Mouse (Mus musculus) limb, embryonic 14.5 days (tissue): ENCODE data around the gene Tanc1. TPM values are rescaled to one million over a fixed set of nuclear protein-coding genes. Genes with fewer than 3 reads are reported as not detected.

Experiments
- ATAC-seq: fragments of 200-750 bp; cut with Nextera tagmentation; 2 replicates; pipeline ENCODE4 v1.8.0; 2017; ENCODE audit warnings: low read depth, moderate number of reproducible peaks, moderate TSS enrichment; ENCODE audit not compliant: low FRiP score
- DNase-seq: peaks from one replicate; pipeline ENCODE4 v3.0.0-alpha.2; 2015; ENCODE audit warnings: low spot score
- H3K27ac ChIP-seq: fragments of 300-500 bp; sonication (generic); replicated peaks from 2 replicates; pipeline ENCODE4 v1.5.1; 2014; ENCODE audit warnings: low read depth, mild to moderate bottlenecking, low read length, moderate library complexity, mixed read lengths
- H3K27me3 ChIP-seq: fragments of 300-500 bp; sonication (generic); 2 replicates; pipeline ENCODE4 v1.6.1; 2014; ENCODE audit warnings: low read length, mixed read lengths; ENCODE audit not compliant: control insufficient read depth, insufficient read depth
- H3K36me3 ChIP-seq: fragments of 300-500 bp; sonication (generic); 2 replicates; pipeline ENCODE4 v1.6.1; 2014; ENCODE audit warnings: mild to moderate bottlenecking, low read length, moderate library complexity, mixed read lengths; ENCODE audit not compliant: control insufficient read depth, insufficient read depth
- H3K4me1 ChIP-seq: fragments of 300-500 bp; sonication (generic); 2 replicates; pipeline ENCODE4 v1.6.1; 2014; ENCODE audit warnings: antibody characterized with exemption, low read length, mixed read lengths; ENCODE audit not compliant: control insufficient read depth, insufficient read depth
- H3K4me2 ChIP-seq: fragments of 300-500 bp; sonication (generic); replicated peaks from 2 replicates; pipeline ENCODE4 v1.6.1; 2014; ENCODE audit warnings: low read depth, mild to moderate bottlenecking, low read length, moderate library complexity; ENCODE audit not compliant: severe bottlenecking
- H3K4me3 ChIP-seq: fragments of 300-500 bp; sonication (generic); replicated peaks from 2 replicates; pipeline ENCODE4 v1.5.1; 2014; ENCODE audit warnings: low read length
- H3K9ac ChIP-seq: fragments of 300-500 bp; sonication (generic); 2 replicates; pipeline ENCODE4 v1.6.1; 2014; ENCODE audit warnings: mild to moderate bottlenecking, low read depth, low read length, moderate library complexity; ENCODE audit not compliant: severe bottlenecking
- H3K9me3 ChIP-seq: fragments of 300-500 bp; sonication (generic); 2 replicates; pipeline ENCODE4 v1.6.1; 2016; ENCODE audit warnings: low read length; ENCODE audit not compliant: control insufficient read depth
- POLR2A ChIP-seq: fragments of 200-500 bp; IDR thresholded peaks from 2 replicates; pipeline ENCODE4 v1.8.0; 2012; ENCODE audit warnings: inconsistent platforms, mild to moderate bottlenecking, moderate library complexity, borderline replicate concordance; ENCODE audit not compliant: insufficient read depth, insufficient read length; ENCODE audit errors: extremely low read depth
- WGBS: fragments of 180-500 bp; shearing (Covaris S2); extraction: QIAGEN DNeasy Blood & Tissue Kit; methylation state at CpG from one replicate; pipeline ENCODE4 v1.1.7; 2014; 5-methylcytosine and 5-hydroxymethylcytosine counted together
- polyA plus RNA-seq, 2 experiments: library from polyadenylated mRNA; depleted of rRNA in 1 of 2; stranded (reverse) in 1 of 2; unstranded in 1 of 2; fragments of >200 nt; fragmentation: Nextera tagmentation in 1 of 2; extraction: Ambion mirVana in 1 of 2; gene quantifications; 2 replicates each; pipeline versions ENCODE4 v1.2.1 to v1.2.3; 2012 to 2014

Tanc1 gene
- polyA plus RNA-seq, 2 experiments = 24.1 to 35.3 TPM

DNA sequence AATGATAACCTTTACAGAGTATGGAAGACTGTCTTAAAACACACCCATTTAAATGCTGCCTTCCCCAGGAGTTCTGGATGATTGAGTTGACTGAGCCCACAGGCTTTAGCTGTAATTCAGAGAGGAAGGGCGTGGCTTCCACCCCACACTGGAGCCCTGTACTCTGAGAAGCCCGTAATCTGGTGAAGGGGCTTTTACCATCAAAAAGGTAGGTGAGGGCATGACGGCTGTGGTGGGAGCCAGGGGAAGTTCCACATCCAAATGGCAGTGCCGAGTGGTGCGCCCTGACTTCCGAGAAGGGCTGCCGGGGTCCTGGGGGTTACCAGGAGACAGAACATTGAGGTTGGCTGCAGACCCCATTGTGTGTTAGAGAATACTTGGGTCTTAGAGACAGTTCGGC, 59.8 kb downstream of the Tanc1 start:
- Histone ChIP-seq H3K36me3 (no peaks in the 10 kb centered on the region), H3K4me1 (peaks cover 39% of the 10 kb centered on the region), H3K4me3 (no peak overlapping the region), H3K27me3 (no peaks in the 10 kb centered on the region), H3K9me3 (no peaks in the 10 kb centered on the region), H3K27ac (no peak overlapping the region), H3K4me2 (no peak overlapping the region), H3K9ac (no peak overlapping the region)
- WGBS = 55% methylated on average over 8 of the region's 8 CpGs
- DNase-seq (no peak), ATAC-seq (no peak)
- no peak for TF ChIP-seq POLR2A

DNA sequence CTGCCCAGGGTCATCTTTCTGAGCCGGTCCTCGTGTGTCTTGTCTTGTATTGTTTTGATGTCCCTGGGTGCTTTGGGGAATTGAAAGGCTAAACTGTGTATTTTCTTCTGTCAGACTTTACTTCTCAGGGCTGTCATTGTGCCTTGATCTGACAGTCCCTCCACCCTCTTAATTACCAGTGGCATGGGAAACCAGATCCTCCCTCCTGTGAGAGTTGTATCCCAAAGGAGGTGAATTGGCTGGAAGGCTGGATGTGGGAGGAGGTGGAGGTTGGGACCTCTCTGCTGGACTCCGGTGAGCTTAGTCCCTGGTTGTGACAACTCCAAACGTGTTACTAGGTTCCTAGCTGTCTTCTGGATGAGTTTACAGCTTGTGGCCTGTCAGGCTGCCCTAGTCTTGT, 60.2 kb downstream of the Tanc1 start:
- Histone ChIP-seq H3K27me3 (no peaks in the 10 kb centered on the region), H3K9ac (no peak overlapping the region), H3K36me3 (no peaks in the 10 kb centered on the region), H3K4me2 (no peak overlapping the region), H3K4me1 (peaks cover 41% of the 10 kb centered on the region), H3K9me3 (no peaks in the 10 kb centered on the region), H3K27ac (no peak overlapping the region), H3K4me3 (no peak overlapping the region)
- no peak for DNase-seq
- no peak for ATAC-seq
- WGBS = 28% methylated on average over 4 of the region's 4 CpGs
- TF ChIP-seq POLR2A = no peak

DNA sequence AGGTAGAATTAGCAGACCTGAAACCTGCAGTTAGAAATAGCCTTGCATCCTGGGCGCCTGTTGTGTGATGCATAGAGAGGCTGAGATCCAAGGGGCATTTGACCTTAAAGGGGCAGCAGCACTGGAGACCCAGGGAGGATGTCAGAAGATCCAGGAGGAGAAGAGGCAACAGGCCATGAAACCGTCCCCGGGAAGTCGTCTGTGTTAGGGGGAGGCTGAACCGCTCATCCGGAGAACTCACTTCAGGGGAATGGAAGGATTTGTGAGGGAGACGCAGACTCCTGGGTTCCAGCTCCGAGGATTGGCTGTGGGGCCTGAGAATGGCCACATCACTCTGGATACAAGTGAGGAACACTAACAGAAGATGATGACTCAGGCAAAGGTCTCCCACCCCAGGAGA, 60.8 kb downstream of the Tanc1 start:
- H3K36me3 ChIP-seq = no peaks in the 10 kb centered on the region
- no peak overlapping the region for H3K4me3 ChIP-seq
- DNase-seq (no peak), ATAC-seq (no peak)
- no peak overlapping the region for H3K9ac ChIP-seq
- H3K27me3 ChIP-seq = no peaks in the 10 kb centered on the region
- no peak overlapping the region for H3K4me2 ChIP-seq
- H3K27ac ChIP-seq = no peak overlapping the region
- H3K9me3 ChIP-seq = no peaks in the 10 kb centered on the region
- TF ChIP-seq POLR2A = no peak
- peaks cover 46% of the 10 kb centered on the region for H3K4me1 ChIP-seq
- WGBS = 83% methylated on average over 8 of the region's 8 CpGs

DNA sequence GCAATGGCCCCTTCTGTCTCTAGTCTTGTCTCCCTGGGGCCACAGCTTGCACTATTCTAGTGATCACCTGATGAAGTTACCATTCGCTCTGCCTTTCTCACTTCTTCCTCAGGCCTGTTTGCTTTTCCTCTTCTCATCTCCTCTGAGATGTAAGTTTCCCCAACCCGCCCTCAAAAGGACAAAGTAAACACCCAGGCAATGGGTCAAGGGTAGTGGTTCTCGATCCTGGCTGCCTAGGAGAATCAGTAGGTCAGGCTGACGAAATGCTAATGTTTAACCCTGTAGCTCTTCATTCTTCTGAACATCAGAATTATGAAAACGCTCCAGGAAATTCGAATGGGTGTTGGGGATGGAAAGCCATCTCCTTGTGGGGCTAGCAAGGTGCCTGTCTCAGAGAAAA, 61.5 kb downstream of the Tanc1 start:
- Histone ChIP-seq H3K4me2 (no peak overlapping the region), H3K4me1 (peaks cover 49% of the 10 kb centered on the region), H3K27ac (no peak overlapping the region), H3K36me3 (no peaks in the 10 kb centered on the region), H3K9me3 (no peaks in the 10 kb centered on the region), H3K27me3 (no peaks in the 10 kb centered on the region), H3K4me3 (no peak overlapping the region), H3K9ac (no peak overlapping the region)
- WGBS = 87% methylated on average over 6 of the region's 6 CpGs
- TF ChIP-seq POLR2A = no peak
- ATAC-seq (no peak), DNase-seq (no peak)

DNA sequence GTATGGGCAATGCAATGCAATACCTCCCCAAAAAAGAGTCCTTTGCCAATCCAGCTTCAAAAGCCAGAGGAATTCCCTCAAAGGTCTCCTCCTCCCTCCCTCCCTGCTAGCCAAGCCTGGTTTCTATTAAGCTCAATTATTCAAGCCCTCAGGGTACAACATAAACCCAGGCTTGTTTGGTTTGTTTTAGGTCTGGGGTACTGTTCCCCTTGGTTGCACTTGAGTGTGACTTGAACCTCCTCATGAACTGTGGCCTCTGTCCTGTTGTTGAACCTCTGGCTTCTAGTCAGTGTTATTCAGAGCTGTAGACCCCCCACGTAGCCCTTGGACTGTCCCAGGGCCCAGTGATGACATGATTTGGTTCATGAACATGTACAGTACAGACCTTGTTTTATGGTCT, 62.0 kb downstream of the Tanc1 start:
- no peaks in the 10 kb centered on the region for H3K27me3 ChIP-seq
- no peak overlapping the region for H3K9ac ChIP-seq
- ATAC-seq (no peak), DNase-seq (no peak)
- no peak overlapping the region for H3K4me2 ChIP-seq
- H3K4me3 ChIP-seq = no peak overlapping the region
- H3K9me3 ChIP-seq = no peaks in the 10 kb centered on the region
- 19% methylated on average over 1 of the region's 1 CpGs for WGBS
- no peak for TF ChIP-seq POLR2A
- H3K36me3 ChIP-seq = no peaks in the 10 kb centered on the region
- H3K27ac ChIP-seq = no peak overlapping the region
- H3K4me1 ChIP-seq = peaks cover 50% of the 10 kb centered on the region
